In the genomic region with DNA sequence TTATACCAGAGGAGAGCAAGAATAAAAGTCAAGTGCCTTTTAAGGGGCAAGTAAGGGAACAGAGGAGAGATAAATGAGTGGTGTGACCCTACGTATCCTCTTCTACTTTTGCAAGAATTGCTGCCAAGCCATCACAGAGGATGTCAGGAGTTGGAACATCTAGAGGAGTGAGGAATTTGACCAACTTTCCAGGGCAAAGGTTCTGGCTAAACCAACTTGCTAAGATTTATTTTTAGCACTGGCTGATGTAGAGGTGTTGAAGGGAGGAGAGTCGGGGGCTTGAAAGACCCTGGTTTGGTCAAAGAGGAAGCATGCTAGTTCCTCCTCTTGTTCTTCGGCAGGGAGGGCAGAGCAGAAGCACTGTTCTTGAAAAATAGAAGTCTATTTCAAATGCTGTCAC, we compare ENCODE assay signal across 20 mouse cellular contexts.
"Had no signal": no experiment of that assay in that cellular context is flagged by ENCODE, and none has a peak within 500 bp of the region (broad histone marks: within the 10 kb centered on the region; RNA-seq: fewer than 3 reads in every experiment).

No protein-coding gene starts in this region.

- H3K27me3 ChIP-seq: limb, embryonic 12.5 days; limb, embryonic 15.5 days; midbrain, embryonic 12.5 days; midbrain, embryonic 15.5 days; neural tube, embryonic 12.5 days; neural tube, embryonic 15.5 days had no signal

- H3K27ac ChIP-seq: kidney, postnatal 0 days; layer of hippocampus, adult 2 months; limb, embryonic 12.5 days; limb, embryonic 15.5 days; liver, embryonic 14.5 days; macrophage; midbrain, embryonic 12.5 days; midbrain, embryonic 15.5 days; neural tube, embryonic 12.5 days; neural tube, embryonic 15.5 days had no signal

- DNase-seq: kidney, postnatal 25 days; layer of hippocampus, adult 9-11 months; left cerebral cortex, postnatal 4 days; liver, postnatal 0 days; lung, embryonic 14.5 days; right cerebral cortex, adult 18-20 months; thymus, adult 18-20 months; thymus, postnatal 4 days had no signal

- H3K36me3 ChIP-seq: limb, embryonic 12.5 days; limb, embryonic 15.5 days; midbrain, embryonic 12.5 days; midbrain, embryonic 15.5 days; neural tube, embryonic 12.5 days; neural tube, embryonic 15.5 days had no signal

- H3K4me3 ChIP-seq: layer of hippocampus, adult 2 months; limb, embryonic 12.5 days; limb, embryonic 15.5 days; midbrain, embryonic 12.5 days; midbrain, embryonic 15.5 days; neural tube, embryonic 12.5 days; neural tube, embryonic 15.5 days had no signal

- H3K9ac ChIP-seq: limb, embryonic 12.5 days; limb, embryonic 15.5 days; liver, embryonic 14.5 days; liver, postnatal 0 days; lung, embryonic 14.5 days; midbrain, embryonic 12.5 days; midbrain, embryonic 15.5 days; neural tube, embryonic 12.5 days; neural tube, embryonic 15.5 days had no signal

- H3K4me1 ChIP-seq: limb, embryonic 12.5 days; limb, embryonic 15.5 days; midbrain, embryonic 12.5 days; midbrain, embryonic 15.5 days; neural tube, embryonic 12.5 days; neural tube, embryonic 15.5 days had no signal

- H3K9me3 ChIP-seq: limb, embryonic 12.5 days; limb, embryonic 15.5 days; midbrain, embryonic 12.5 days; midbrain, embryonic 15.5 days; neural tube, embryonic 12.5 days; neural tube, embryonic 15.5 days had no signal

- ATAC-seq: liver, postnatal 0 days; lung, postnatal 0 days; midbrain, embryonic 15.5 days had no signal

- H3K4me2 ChIP-seq: limb, embryonic 12.5 days; limb, embryonic 15.5 days; liver, embryonic 11.5 days; lung, embryonic 14.5 days; midbrain, embryonic 12.5 days; midbrain, embryonic 15.5 days; neural tube, embryonic 12.5 days; neural tube, embryonic 15.5 days had no signal
